Comparison of ENCODE assay signal across 14 mouse cellular contexts in genomic region chr14:118750505-118751192, GRCm38 (mm10). TPM values are rescaled to one million over a fixed set of nuclear protein-coding genes. Genes with fewer than 3 reads are reported as not detected.
A peak's percentile ranks its signal among the peaks of the same experiment; 100 is the strongest.
DNase-seq lines count a peak whose midpoint lies in the region; ATAC-seq lines count a peak whose summit lies in the region.
"Had no signal": no experiment of that assay in that cellular context is flagged by ENCODE, and none has a peak within 500 bp of the region (broad histone marks: within the 10 kb centered on the region; RNA-seq: fewer than 3 reads in every experiment).

No protein-coding gene starts in this region.

- ATAC-seq in heart, embryonic 11.5 days (replicated peaks; ENCODE audit: insufficient number of reproducible peaks, low FRiP score, low TSS enrichment) = peak; percentile 93
- peak; percentile 100 for ATAC-seq in liver, embryonic 15.5 days (ENCODE audit: insufficient read depth)
- ATAC-seq: CD4-positive, CD25-positive, alpha-beta regulatory T cell, adult 4 months had no signal

- H3K27me3 ChIP-seq in heart, embryonic 11.5 days (ENCODE audit: control insufficient read depth, insufficient read depth, low read length) = no peaks in the 10 kb centered on the region
- no peaks in the 10 kb centered on the region for H3K27me3 ChIP-seq in liver, embryonic 15.5 days
- no peaks in the 10 kb centered on the region for H3K27me3 ChIP-seq in limb, embryonic 10.5 days (ENCODE audit: low read depth, poor library complexity, severe bottlenecking)
- H3K27me3 ChIP-seq: neural tube, embryonic 15.5 days had no signal

- H3K9ac ChIP-seq in heart, embryonic 11.5 days (ENCODE audit: low read depth, low read length) = no peak overlapping the region
- H3K9ac ChIP-seq in liver, embryonic 15.5 days = no peak overlapping the region
- H3K9ac ChIP-seq: neural tube, embryonic 15.5 days had no signal

- no peak overlapping the region for H3K27ac ChIP-seq in heart, embryonic 11.5 days (ENCODE audit: low read depth, low read length)
- peak overlapping the region; percentile 84 for H3K27ac ChIP-seq in liver, embryonic 15.5 days (replicated peaks)
- no peak overlapping the region for H3K27ac ChIP-seq in limb, embryonic 10.5 days
- H3K27ac ChIP-seq: macrophage; neural tube, embryonic 15.5 days had no signal

- H3K9me3 ChIP-seq in heart, embryonic 11.5 days (replicated peaks; ENCODE audit: control insufficient read depth, low read length) = no peaks in the 10 kb centered on the region
- H3K9me3 ChIP-seq in liver, embryonic 15.5 days (replicated peaks) = no peaks in the 10 kb centered on the region
- H3K9me3 ChIP-seq in limb, embryonic 10.5 days (replicated peaks) = no peaks in the 10 kb centered on the region
- H3K9me3 ChIP-seq: neural tube, embryonic 15.5 days had no signal

- WGBS in heart, embryonic 11.5 days (ENCODE audit: insufficient replicate concordance) = 73% methylated on average over 6 of the region's 6 CpGs
- 41% methylated on average over 6 of the region's 6 CpGs for WGBS in liver, embryonic 15.5 days (ENCODE audit: insufficient replicate concordance)
- 85% methylated on average over 6 of the region's 6 CpGs for WGBS in limb, embryonic 10.5 days

- H3K4me3 ChIP-seq in heart, embryonic 11.5 days (ENCODE audit: low read depth, low read length) = no peak overlapping the region
- H3K4me3 ChIP-seq in liver, embryonic 15.5 days (replicated peaks) = no peak overlapping the region
- no peak overlapping the region for H3K4me3 ChIP-seq in limb, embryonic 10.5 days
- H3K4me3 ChIP-seq: neural tube, embryonic 15.5 days had no signal

- no peak for DNase-seq in heart, adult 8-10 months (ENCODE audit: low spot score)
- DNase-seq in spleen, adult 12 weeks (ENCODE audit: low spot score) = peak; percentile 39
- no peak for DNase-seq in spleen, adult 18-20 months
- DNase-seq in retina, postnatal 1 day = no peak
- DNase-seq in limb, embryonic 10.5 days (ENCODE audit: low spot score) = no peak
- DNase-seq in lung, postnatal 4 days = no peak
- DNase-seq: adrenal gland, postnatal 14 days; layer of hippocampus, postnatal 36 days had no signal

- no peak overlapping the region for H3K4me2 ChIP-seq in heart, embryonic 11.5 days
- peak overlapping the region; percentile 42 for H3K4me2 ChIP-seq in liver, embryonic 15.5 days
- H3K4me2 ChIP-seq: neural tube, embryonic 15.5 days had no signal

- H3K4me1 ChIP-seq in heart, embryonic 11.5 days (ENCODE audit: control insufficient read depth, insufficient read depth, low read length) = no peaks in the 10 kb centered on the region
- peaks cover 28% of the 10 kb centered on the region for H3K4me1 ChIP-seq in liver, embryonic 15.5 days (replicated peaks)
- peaks cover 10% of the 10 kb centered on the region for H3K4me1 ChIP-seq in limb, embryonic 10.5 days
- H3K4me1 ChIP-seq: neural tube, embryonic 15.5 days had no signal

- no peaks in the 10 kb centered on the region for H3K36me3 ChIP-seq in heart, embryonic 11.5 days (ENCODE audit: control insufficient read depth, insufficient read depth, low read length)
- no peaks in the 10 kb centered on the region for H3K36me3 ChIP-seq in liver, embryonic 15.5 days (replicated peaks)
- no peaks in the 10 kb centered on the region for H3K36me3 ChIP-seq in limb, embryonic 10.5 days
- H3K36me3 ChIP-seq: neural tube, embryonic 15.5 days had no signal

RNA-seq across cellular contexts. Expression of gene Cldn10, which starts 37.1 kb away (rescaled TPM):
- 0.34 and 0.56 TPM in 2 replicates for polyA plus RNA-seq in heart, embryonic 11.5 days (2014; fragmentation: Nextera tagmentation; extraction: Ambion mirVana)
- under 1 TPM in 2 of 4 experiments, not detected in 2; 0.16 to 0.23 TPM for total RNA-seq in heart, adult 8-10 months (2022)
- 0.30 and 0.99 TPM in 2 replicates for polyA plus RNA-seq in liver, embryonic 15.5 days (2015; fragmentation: Nextera tagmentation; extraction: Ambion mirVana)
- polyA plus RNA-seq in limb, embryonic 10.5 days (2016; fragmentation: Nextera tagmentation; extraction: Ambion mirVana) = 1.4 and 3.4 TPM in 2 replicates
- total RNA-seq: gastrocnemius, adult 8-10 months had no signal
- polyA plus RNA-seq: macrophage had no signal

RNA-seq across cellular contexts. Expression of gene Abcc4, which starts 44.6 kb away (rescaled TPM):
- 1.6 and 1.7 TPM in 2 replicates for polyA plus RNA-seq in heart, embryonic 11.5 days (2014; fragmentation: Nextera tagmentation; extraction: Ambion mirVana)
- 1 to 10 TPM; 7.4 to 9.9 (median 8.5) TPM for total RNA-seq in heart, adult 8-10 months (2022)
- 1.8 and 1.9 TPM in 2 replicates for polyA plus RNA-seq in liver, embryonic 15.5 days (2015; fragmentation: Nextera tagmentation; extraction: Ambion mirVana)
- 2.1 and 2.5 TPM in 2 replicates for polyA plus RNA-seq in limb, embryonic 10.5 days (2016; fragmentation: Nextera tagmentation; extraction: Ambion mirVana)
